Mouse (Mus musculus): ENCODE results near the gene Cnih2. TPM values are rescaled to one million over a fixed set of nuclear protein-coding genes. Genes with fewer than 3 reads are reported as not detected.
A peak's percentile ranks its signal among the peaks of the same experiment; 100 is the strongest.

Cnih2 gene
- polyA plus RNA-seq, 1 experiment, result 1.9 TPM

DNA sequence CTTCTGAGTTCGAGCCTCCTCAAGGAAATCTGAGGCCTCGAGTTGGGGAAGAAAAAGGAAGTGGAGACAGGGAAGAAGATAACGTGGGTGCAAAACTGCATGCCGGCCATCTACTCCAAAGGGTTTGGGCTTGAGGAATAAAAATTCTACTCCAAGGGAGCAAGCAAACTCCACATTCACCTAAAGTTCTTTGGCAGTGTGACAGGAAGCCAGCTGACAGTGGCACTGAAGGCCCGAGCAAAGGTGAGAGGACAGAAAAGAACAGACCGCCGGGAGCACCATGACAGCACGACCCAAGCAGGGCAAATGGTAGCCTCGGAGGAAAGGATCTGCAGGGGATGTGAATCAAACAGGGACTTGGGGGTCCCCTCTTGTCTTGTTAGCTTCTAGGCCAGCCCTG lies 7.8 kb upstream of the Cnih2 start:
- Histone ChIP-seq H3K4me3 (ENCODE audit: insufficient read depth, poor library complexity, severe bottlenecking) (peak overlapping the region; percentile 97), H3K36me3 (ENCODE audit: control insufficient read depth, insufficient read depth) (peaks cover 62% of the 10 kb centered on the region), H3ac (ENCODE audit: control insufficient read depth, insufficient read length, low read depth) (peak overlapping the region; percentile 79), H3K79me3 (ENCODE audit: low read depth) (peaks cover 13% of the 10 kb centered on the region), H3K27me3 (ENCODE audit: control insufficient read depth, insufficient read depth, insufficient read length) (no peaks in the 10 kb centered on the region), H3K79me2 (ENCODE audit: control insufficient read depth, insufficient read depth) (peaks cover 23% of the 10 kb centered on the region)
- TF ChIP-seq MAX (IDR thresholded peaks at IDR 0.05) (no peak), CTCF (IDR thresholded peaks at IDR 0.05; ENCODE audit: control insufficient read depth, insufficient read depth, insufficient read length) (no peak), MYOD1 (IDR thresholded peaks at IDR 0.05; ENCODE audit: control insufficient read depth, insufficient read length, low read depth) (no peak), USF1 (IDR thresholded peaks at IDR 0.05; ENCODE audit: low read depth) (no peak), CEBPB (IDR thresholded peaks at IDR 0.05; ENCODE audit: low read depth) (no peak), FOSL1 (IDR thresholded peaks at IDR 0.05; ENCODE audit: insufficient read depth, low read length, poor library complexity, severe bottlenecking) (no peak), MYOG (IDR thresholded peaks at IDR 0.05; ENCODE audit: control insufficient read depth, extremely low read depth, insufficient read length) (no peak)

DNA sequence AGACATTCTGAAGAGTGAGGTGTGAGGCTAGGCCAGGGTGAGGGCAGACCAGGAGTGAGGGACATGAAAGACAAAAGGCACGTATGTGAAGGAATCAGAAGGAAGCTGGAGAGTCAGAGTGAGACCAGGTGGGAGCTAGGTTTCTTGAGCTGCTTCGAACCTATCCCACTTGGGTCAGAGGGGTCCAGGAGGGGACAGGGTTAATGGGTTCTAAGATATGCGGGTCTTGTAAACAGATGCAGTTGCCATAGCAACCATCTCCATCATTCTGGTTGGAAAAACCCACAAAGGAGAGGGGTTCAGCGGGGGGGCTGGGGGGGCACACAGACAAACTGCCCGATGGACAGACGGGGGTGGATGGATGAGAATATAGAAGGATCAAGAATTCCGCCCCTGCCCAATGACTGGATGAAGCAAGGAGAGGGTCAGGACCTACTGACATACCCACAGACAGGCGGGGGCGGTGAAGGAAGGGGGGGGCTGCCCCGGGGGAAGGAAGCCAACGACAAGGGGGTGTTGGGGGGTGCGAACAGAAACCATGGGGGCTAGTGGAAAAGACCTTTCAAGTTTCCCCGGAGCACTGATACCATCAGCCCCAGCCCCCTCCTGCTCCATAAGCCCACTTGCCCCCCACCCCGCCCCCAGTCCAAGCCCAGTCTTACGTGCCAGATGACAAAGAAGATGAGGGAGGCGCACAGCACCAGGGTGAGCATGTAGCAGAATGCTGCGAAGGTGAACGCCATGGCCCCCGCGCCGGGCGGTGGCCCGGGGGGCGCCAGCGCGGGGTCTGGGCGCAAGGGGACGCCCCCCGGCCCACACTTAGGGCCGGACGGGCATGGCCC lies 579 bp downstream of the Cnih2 start:
- Histone ChIP-seq H3K4me3 (ENCODE audit: insufficient read depth, poor library complexity, severe bottlenecking) (no peak overlapping the region), H3ac (ENCODE audit: control insufficient read depth, insufficient read length, low read depth) (peak overlapping the region; percentile 69), H3K36me3 (ENCODE audit: control insufficient read depth, insufficient read depth) (peaks cover 18% of the 10 kb centered on the region), H3K79me3 (ENCODE audit: low read depth) (no peaks in the 10 kb centered on the region), H3K27me3 (ENCODE audit: control insufficient read depth, insufficient read depth, insufficient read length) (no peaks in the 10 kb centered on the region), H3K79me2 (ENCODE audit: control insufficient read depth, insufficient read depth) (no peaks in the 10 kb centered on the region)
- TF ChIP-seq MYOG (IDR thresholded peaks at IDR 0.05; ENCODE audit: control insufficient read depth, extremely low read depth, insufficient read length) (no peak), MAX (IDR thresholded peaks at IDR 0.05) (no peak), CTCF (IDR thresholded peaks at IDR 0.05; ENCODE audit: control insufficient read depth, insufficient read depth, insufficient read length) (no peak)

DNA sequence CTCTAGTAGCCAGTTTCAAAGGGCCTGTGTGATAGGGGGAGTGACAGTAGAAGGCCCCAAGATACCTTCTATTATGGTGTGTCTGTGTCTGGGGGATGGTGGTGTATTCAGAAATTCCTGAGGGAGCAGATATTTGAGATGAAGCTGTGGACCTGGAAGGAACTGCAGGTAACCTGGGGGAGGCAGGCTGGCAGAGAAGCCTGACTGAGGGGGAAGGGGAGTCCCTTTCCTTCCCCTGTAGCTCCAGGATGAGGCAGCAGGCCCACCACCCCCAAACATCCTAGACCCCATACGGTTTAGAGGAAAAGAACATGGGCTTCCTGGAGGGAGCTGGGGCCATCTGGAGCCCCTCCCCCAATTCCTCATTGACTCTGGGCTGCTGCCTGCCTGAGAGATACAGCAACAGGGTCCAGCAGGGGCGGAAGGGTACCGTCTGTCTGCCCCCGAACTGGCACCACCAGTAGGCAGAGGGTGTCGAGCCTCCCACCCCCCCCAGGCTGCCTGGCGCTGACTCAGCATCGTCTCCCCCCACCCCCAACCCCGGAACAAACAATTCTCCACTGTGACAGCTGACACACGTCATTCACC lies 2.3 kb downstream of the Cnih2 start:
- H3K4me3 ChIP-seq (ENCODE audit: insufficient read depth, poor library complexity, severe bottlenecking), result no peak overlapping the region
- no peak overlapping the region for H3ac ChIP-seq (ENCODE audit: control insufficient read depth, insufficient read length, low read depth)
- H3K36me3 ChIP-seq (ENCODE audit: control insufficient read depth, insufficient read depth), result no peaks in the 10 kb centered on the region
- H3K27me3 ChIP-seq (ENCODE audit: control insufficient read depth, insufficient read depth, insufficient read length), result no peaks in the 10 kb centered on the region
- no peaks in the 10 kb centered on the region for H3K79me3 ChIP-seq (ENCODE audit: low read depth)
- TF ChIP-seq FOSL1 (IDR thresholded peaks at IDR 0.05; ENCODE audit: insufficient read depth, low read length, poor library complexity, severe bottlenecking), result no peak
- H3K79me2 ChIP-seq (ENCODE audit: control insufficient read depth, insufficient read depth), result no peaks in the 10 kb centered on the region

DNA sequence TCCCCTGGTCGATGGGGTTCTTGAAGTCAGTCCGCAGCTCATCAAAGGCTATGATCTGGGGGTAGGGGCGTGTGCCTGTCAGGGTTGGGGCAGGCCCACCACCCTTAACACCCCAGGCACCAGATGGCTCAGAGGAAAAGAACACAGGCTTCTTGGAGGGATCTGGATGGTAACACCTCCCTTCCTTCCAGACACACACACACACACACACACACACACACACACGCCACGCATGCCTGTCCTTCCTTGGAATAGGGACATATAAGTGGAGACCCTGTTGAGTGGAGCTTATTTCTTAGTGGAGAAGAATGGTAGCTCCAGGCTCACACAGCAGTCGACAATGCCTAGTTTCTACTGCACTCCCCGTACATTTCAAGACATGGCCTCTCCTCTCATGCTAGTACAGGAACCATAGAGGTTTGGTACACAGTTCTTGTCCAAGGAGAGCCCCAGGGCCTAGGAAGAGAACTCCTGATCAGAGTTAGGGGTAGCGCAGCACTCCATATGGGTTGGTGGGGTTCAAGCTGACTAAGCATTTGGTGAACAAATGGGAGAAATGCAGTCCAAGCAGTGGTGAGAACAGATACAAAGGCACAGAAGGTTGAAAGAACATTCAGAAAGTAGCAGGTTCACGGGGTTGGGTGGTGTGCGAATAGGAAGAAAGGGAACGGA lies 3.4 kb downstream of the Cnih2 start:
- Histone ChIP-seq H3K4me3 (ENCODE audit: insufficient read depth, poor library complexity, severe bottlenecking) (no peak overlapping the region), H3K79me3 (ENCODE audit: low read depth) (no peaks in the 10 kb centered on the region), H3K27me3 (ENCODE audit: control insufficient read depth, insufficient read depth, insufficient read length) (no peaks in the 10 kb centered on the region), H3K79me2 (ENCODE audit: control insufficient read depth, insufficient read depth) (no peaks in the 10 kb centered on the region), H3ac (ENCODE audit: control insufficient read depth, insufficient read length, low read depth) (no peak overlapping the region), H3K36me3 (ENCODE audit: control insufficient read depth, insufficient read depth) (no peaks in the 10 kb centered on the region)
- TF ChIP-seq MAX (IDR thresholded peaks at IDR 0.05), result no peak
- no peak for TF ChIP-seq FOSL1 (IDR thresholded peaks at IDR 0.05; ENCODE audit: insufficient read depth, low read length, poor library complexity, severe bottlenecking)
- TF ChIP-seq MYOD1 (IDR thresholded peaks at IDR 0.05; ENCODE audit: control insufficient read depth, insufficient read length, low read depth), result no peak
- TF ChIP-seq MYOG (IDR thresholded peaks at IDR 0.05; ENCODE audit: control insufficient read depth, extremely low read depth, insufficient read length), result no peak
- no peak for TF ChIP-seq CTCF (IDR thresholded peaks at IDR 0.05; ENCODE audit: control insufficient read depth, insufficient read depth, insufficient read length)

DNA sequence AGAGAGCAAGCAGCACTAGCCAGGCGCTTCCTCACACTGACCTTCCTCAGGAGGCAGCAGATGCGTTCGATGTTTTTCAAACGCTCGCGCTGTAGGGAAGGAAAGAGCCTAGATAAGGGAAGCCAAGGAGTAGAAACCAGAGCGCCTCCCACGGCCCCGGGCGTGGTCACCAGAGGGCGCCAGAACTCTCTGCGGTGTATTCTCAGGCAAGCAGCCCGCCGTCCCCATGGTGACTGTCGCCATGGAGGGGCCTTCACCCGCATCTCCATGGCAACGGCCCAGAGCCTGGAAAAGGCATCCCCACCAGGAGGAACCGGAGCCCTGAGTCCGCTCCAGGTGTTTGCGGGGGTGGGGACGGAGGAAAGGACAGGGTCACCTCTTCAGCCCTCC lies 4.1 kb downstream of the Cnih2 start:
- TF ChIP-seq MYOG (IDR thresholded peaks at IDR 0.05; ENCODE audit: control insufficient read depth, extremely low read depth, insufficient read length), result no peak
- peak; percentile 75 for TF ChIP-seq CTCF (IDR thresholded peaks at IDR 0.05; ENCODE audit: control insufficient read depth, insufficient read depth, insufficient read length)
- Histone ChIP-seq H3K27me3 (ENCODE audit: control insufficient read depth, insufficient read depth, insufficient read length) (no peaks in the 10 kb centered on the region), H3ac (ENCODE audit: control insufficient read depth, insufficient read length, low read depth) (no peak overlapping the region), H3K36me3 (ENCODE audit: control insufficient read depth, insufficient read depth) (peaks cover 3% of the 10 kb centered on the region), H3K4me3 (ENCODE audit: insufficient read depth, poor library complexity, severe bottlenecking) (no peak overlapping the region), H3K79me3 (ENCODE audit: low read depth) (no peaks in the 10 kb centered on the region), H3K79me2 (ENCODE audit: control insufficient read depth, insufficient read depth) (peaks cover 6% of the 10 kb centered on the region)
